Mouse (Mus musculus) urinary bladder, postnatal 10 days (tissue): ENCODE results near the gene Ncor2.
A peak's percentile ranks its signal among the peaks of the same experiment; 100 is the strongest.

ENCODE experiments used
- DNase-seq: peaks from one replicate; pipeline ENCODE4 v3.0.0; 2022; ENCODE audit warnings: low spot score

Gene Ncor2

GRCm38 (mm10) chr5:125147124-125147523 is 31.9 kb downstream of the Ncor2 start:
- no peak for DNase-seq

DNA sequence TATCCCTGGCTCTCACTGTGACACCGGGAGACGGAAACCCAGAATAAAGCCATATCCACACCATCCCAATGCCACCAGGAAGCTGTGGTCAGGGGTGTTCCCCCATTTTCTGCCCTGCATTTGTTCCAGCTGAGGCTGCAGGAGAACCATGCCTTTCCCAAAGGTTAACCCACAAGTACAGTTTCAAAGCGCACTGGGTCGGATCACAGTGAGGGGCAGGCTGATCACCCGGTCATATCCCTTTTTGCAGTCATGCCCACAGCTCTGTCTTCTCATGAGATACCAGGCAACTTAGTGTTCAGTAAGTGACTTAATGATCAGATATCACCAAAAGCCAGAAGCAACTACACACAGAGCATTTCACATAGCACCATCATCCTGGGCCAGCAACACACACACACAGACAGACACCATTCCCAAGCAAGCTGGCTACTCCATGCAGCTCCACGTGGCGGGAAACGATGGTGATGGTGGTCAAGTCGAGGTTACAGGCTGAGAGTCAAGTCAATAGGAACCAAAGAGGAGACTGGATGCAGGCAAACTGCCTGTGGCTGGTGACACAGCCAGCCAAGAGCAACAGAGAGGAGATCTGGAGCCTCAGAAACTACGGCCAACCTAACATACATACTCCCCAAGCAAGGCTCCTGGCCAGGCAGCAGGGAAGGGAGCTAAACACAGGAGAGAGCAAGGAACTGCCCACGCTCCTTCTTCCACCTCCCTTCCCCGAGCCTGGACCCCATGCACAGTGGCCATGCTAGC is 35.7 kb downstream of the Ncor2 start:
- DNase-seq: no peak

DNA sequence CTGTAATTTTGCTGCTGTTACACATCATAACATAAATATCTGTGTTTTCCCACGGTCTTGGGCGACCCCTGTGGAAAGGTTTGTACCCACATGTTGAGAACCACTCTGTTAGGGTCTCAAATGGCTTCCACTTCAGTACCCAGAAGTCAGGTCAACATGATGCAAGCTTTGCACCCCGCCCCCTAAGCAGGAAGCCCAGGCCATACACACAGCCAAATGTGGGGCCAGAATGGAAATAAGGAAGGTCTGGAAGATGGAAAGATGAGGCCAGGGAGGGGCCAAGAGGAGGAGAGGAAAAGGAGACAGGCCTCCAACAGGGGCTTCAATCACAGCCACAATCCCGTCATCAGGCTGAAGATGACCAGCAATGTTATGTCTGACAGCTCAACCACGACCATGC is 37.1 kb downstream of the Ncor2 start:
- DNase-seq: no peak

- DNase-seq: no peak
Measured at GRCm38 (mm10) chr5:125141525-125141880, 37.5 kb downstream of the Ncor2 start.

GRCm38 (mm10) chr5:125140832-125141524 is 38.0 kb downstream of the Ncor2 start:
- DNase-seq: peak; percentile 99

GRCm38 (mm10) chr5:125140151-125140699 is 38.8 kb downstream of the Ncor2 start:
- DNase-seq: peak; percentile 45

DNA sequence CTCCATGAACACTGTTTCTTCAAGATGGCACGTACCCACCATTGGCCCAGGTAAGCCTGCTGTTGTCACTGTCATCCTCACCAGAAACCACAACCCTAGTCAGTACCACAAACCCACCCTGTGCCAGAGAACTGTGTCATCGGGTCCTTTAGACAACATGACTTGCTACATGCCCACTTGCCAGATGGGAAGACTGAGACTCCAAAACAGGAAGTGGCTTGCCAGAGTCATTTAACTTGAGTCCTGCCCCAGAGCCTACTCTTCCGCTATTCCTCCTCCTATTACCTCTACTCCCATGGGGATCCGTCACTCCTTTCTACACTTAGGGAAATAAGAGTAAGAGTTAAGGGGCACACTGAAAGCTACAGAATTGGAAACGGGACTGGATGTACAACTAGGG is 39.4 kb downstream of the Ncor2 start:
- DNase-seq: no peak

DNA sequence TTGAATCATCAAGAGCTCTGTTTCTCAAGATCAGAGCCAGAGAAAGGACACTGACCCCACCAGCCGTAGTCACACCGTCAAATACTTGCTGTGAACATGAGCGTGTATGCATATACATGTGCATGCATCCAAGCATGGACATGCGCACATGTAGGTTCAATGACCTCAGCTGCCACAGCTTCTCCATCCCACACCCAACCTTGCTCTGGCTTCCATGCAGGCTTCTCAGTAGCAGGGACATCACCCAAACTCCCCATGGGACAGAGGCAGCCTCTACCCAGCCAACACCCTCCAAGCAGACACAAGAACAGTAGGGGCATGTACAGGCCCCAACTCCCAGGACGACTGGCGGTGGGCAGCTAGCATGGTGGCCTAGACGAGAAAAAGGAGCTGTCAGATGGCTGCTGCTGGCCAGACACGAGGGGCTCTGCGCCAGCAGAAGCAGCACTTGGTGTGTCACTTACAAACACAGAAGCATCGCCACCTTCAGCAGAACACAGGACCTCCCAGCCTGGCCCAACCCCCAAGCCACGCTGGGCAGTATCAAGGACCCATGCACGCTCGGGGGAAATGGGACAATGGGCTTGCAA is 40.1 kb downstream of the Ncor2 start:
- no peak for DNase-seq

- DNase-seq: no peak
Measured at GRCm38 (mm10) chr5:125137672-125138285, 41.2 kb downstream of the Ncor2 start.

GRCm38 (mm10) chr5:125136996-125137671 is 41.9 kb downstream of the Ncor2 start:
- no peak for DNase-seq

DNA sequence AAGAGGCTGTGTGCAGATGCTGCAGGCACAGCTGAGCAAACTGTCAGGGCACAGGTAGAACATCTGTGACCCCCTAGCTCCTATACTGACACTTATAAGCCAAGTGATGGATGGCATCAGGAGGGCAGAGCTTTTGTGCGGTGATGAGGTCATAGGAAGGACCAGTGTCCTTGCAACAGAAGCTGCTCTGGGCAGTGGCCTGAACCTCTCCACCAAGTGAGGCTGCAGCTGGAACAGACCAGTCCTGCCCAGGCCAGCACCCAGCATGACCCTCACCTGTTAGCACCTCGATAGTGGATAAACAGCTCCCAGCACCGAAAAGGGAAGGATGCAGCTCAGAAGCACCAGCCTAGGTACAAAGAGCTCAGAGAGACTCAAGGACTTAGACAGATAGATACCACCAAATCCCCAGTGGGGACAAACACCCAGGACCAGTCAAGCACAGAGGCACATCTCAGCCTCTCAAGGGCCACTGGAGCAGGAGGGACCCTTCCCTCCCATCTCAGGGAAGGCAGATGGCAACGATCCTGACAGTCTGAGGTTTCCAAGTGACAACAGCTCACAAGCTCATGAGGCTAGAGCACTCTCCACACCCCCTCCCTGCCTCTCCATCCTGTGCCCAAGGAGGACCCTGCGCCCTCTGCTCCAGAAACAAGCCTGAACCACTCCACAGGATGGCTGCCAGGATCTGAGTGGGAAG is 42.6 kb downstream of the Ncor2 start:
- no peak for DNase-seq

DNA sequence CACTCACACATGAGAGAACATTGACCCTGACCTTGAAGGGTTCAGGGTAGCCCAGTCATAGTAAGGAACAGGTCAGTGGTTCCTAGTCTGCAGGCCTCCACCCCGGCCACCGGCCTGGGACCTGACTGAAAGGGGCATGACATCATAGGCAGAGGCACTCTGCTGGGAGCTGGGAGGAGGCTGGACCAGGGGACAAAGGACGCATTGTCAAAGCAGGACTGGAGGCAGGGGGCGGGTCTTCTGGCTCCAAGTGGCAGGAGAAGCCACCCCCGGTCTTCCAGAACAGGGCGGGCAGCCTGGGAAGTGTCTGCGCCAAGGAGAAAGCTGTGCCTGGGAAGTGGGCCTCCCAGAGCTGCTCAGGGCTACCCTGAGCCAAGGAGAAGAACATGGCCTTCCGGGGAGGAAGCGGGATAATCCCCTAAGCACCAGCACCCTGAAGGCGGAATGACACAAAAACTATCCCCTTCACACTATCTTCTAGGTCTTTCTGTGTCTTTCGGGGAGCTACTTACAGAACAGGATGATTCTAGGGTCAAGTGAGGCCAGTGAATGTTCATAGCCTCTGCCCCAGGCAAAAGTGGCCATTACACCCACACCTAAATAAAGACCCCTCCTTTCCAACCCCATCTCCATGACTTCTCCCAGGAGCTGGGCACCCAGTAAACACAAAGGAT is 44.1 kb downstream of the Ncor2 start:
- no peak for DNase-seq

DNA sequence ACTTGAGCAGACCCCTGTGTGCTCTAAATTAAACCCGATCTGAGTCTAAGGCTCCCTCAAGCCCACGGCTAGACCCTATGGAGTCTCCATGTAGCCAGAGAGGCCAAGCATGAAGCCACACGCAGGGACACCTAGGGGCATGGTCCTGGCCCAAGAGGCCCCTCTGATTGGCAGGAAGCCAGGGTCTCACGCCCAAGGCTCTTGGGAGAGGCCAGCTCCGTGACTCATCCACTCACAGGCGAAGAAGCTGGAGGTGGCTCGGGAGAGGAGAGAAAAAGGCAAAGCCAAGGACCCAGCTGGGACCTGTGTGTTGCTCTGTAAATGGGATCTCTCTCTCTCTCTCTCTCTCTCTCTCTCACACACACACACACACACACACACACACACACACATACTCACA is 44.6 kb downstream of the Ncor2 start:
- DNase-seq: no peak

- no peak for DNase-seq
Measured at GRCm38 (mm10) chr5:125133651-125134050, 45.4 kb downstream of the Ncor2 start.

- no peak for DNase-seq
Measured at GRCm38 (mm10) chr5:125132566-125133260, 46.3 kb downstream of the Ncor2 start.

- DNase-seq: no peak
Measured at GRCm38 (mm10) chr5:125132069-125132468, 47.0 kb downstream of the Ncor2 start.

- DNase-seq: no peak
Measured at GRCm38 (mm10) chr5:125130406-125130805, 48.6 kb downstream of the Ncor2 start.

DNA sequence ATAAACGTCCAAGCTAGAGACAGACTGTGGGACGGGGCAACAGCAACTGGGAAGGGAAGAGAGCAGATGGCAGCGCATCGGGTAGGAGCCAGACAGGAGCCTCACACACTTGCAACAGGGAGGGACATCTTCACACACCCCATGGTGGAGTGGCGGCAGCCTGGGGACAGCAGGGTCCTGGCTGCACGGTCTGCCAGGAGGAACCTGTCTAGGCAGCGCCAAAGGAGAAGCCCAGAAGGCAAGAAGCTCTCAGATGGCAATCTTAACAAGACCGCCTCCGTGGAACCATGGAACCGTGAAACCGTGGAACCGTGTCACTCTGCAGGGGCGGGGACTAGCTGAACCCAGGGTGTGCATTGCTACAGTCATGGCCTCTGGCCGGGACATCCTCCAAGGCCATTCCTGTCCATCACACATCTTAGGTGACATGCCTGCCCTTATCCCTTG is 50.1 kb downstream of the Ncor2 start:
- no peak for DNase-seq

- no peak for DNase-seq
Measured at GRCm38 (mm10) chr5:125127920-125128319, 51.1 kb downstream of the Ncor2 start.

- DNase-seq: no peak
Measured at GRCm38 (mm10) chr5:125127426-125127825, 51.6 kb downstream of the Ncor2 start.
